Mouse (Mus musculus) liver, adult 2 months (tissue): ENCODE measurements at regions not wholly inside any gene's neighbourhood (a gene's known extent, or its start where the extent isn't known, plus 50 kb on each side); places are given as distances from the start of the nearest gene placed in this dataset.

Experiments
- CTCF ChIP-seq: fragments of 200-500 bp; IDR thresholded peaks from 2 replicates; pipeline ENCODE4 v1.5.1; 2011; ENCODE audit warnings: low read depth, low read length, control low read depth
- POLR2A ChIP-seq: fragments of 200-500 bp; IDR thresholded peaks from 2 replicates; pipeline ENCODE4 v1.6.1; 2011; ENCODE audit warnings: low read length, control low read depth; ENCODE audit not compliant: insufficient read depth; ENCODE audit errors: extremely low read depth

- no peak for TF ChIP-seq POLR2A
- no peak for TF ChIP-seq CTCF
These were observed 104.8 kb upstream of the Wdr3 start for GRCm38 (mm10) chr3:100266976-100267375.
